Mouse (Mus musculus) liver, postnatal 0 days (tissue): ENCODE measurements around the gene Ipo4.

Experiments used
- CTCF ChIP-seq: sonication (generic); IDR thresholded peaks from 2 replicates; pipeline ENCODE4 v1.5.1; 2016; ENCODE audit warnings: antibody characterized with exemption, low read depth
- EP300 ChIP-seq: IDR thresholded peaks from 2 replicates; pipeline ENCODE4 v1.6.1; 2016; ENCODE audit warnings: antibody characterized with exemption, low read depth, mild to moderate bottlenecking

GRCm38 (mm10) chr14:55660636-55661035 is 24.9 kb upstream of the Ipo4 start:
- no peak for TF ChIP-seq CTCF
- TF ChIP-seq EP300: no peak
